Mouse (Mus musculus) T-helper 2 cell (primary cell): ENCODE data around the gene Zfp850.
"Not testable (repeated sequence)": the region's sequence is repeated elsewhere in the genome, so short reads cannot be mapped to it uniquely, and the experiment has no call there.

Experiments
- in situ Hi-C: fragments of 300-600 bp; cut with MboI, MseI; formaldehyde crosslinking; loops from one replicate; pipeline ENCODE4 v1.15.1; 2025; ENCODE audit warnings: high pct_unique_total_duplicates

Gene Zfp850

GRCm38 (mm10) chr7:28013549-28014444 lies at the start of gene Zfp850:
Gene Zfp850, minus strand, starts transcription at chr7:28014115.
- in situ Hi-C loops = no loop called here

- in situ Hi-C loops = loop anchor here (10.0 kb wide), 1 partner anchor 105 kb away; the partner anchor contains the start of gene Fbl
These were observed 46.1 kb upstream of the Zfp850 start for GRCm38 (mm10) chr7:28059972-28060371.

- in situ Hi-C loops = loop anchor here (10.0 kb wide), 1 partner anchor 112 kb away; the partner anchor contains the start of gene Fbl
These were observed 39.4 kb upstream of the Zfp850 start for GRCm38 (mm10) chr7:28053046-28053930.

- in situ Hi-C loops = loop anchor here (10.0 kb wide), 1 partner anchor 114 kb away; the partner anchor contains the start of gene Fbl
These were observed 36.7 kb upstream of the Zfp850 start for GRCm38 (mm10) chr7:28050584-28050983.

- in situ Hi-C loops = loop anchor here (10.0 kb wide), 1 partner anchor 115 kb away; the partner anchor contains the start of gene Fbl
These were observed 35.8 kb upstream of the Zfp850 start, which contains the start of gene Psmc4 for GRCm38 (mm10) chr7:28049476-28050409. Gene Psmc4, minus strand, starts transcription at chr7:28050101.

GRCm38 (mm10) chr7:28044524-28044923 lies 30.6 kb upstream of the Zfp850 start:
- in situ Hi-C loops = no loop called here

- in situ Hi-C loops = no loop called here
These were observed 513 bp upstream of the Zfp850 start for GRCm38 (mm10) chr7:28014445-28014810.

GRCm38 (mm10) chr7:28010271-28010670 lies 3.6 kb downstream of the Zfp850 start:
- in situ Hi-C loops = no loop called here

GRCm38 (mm10) chr7:27982197-27982596 lies 31.7 kb downstream of the Zfp850 start:
- in situ Hi-C loops = no loop called here

- in situ Hi-C loops = no loop called here
These were observed 35.0 kb downstream of the Zfp850 start, which contains the start of gene Zfp780b for GRCm38 (mm10) chr7:27978683-27979528. Gene Zfp780b, minus strand, starts transcription at chr7:27979171.

- in situ Hi-C loops = not testable (repeated sequence)
These were observed 64.5 kb downstream of the Zfp850 start for GRCm38 (mm10) chr7:27949451-27949850.

- in situ Hi-C loops = not testable (repeated sequence)
These were observed 72.0 kb downstream of the Zfp850 start for GRCm38 (mm10) chr7:27941869-27942268.
